Mouse (Mus musculus) hindbrain, embryonic 10.5 days (tissue): ENCODE results near the gene Gm20821. TPM values are rescaled to one million over a fixed set of nuclear protein-coding genes. Genes with fewer than 3 reads are reported as not detected.
"Not testable (repeated sequence)": the region's sequence is repeated elsewhere in the genome, so short reads cannot be mapped to it uniquely, and the experiment has no call there.

Source experiments
- DNase-seq: peaks from one replicate; pipeline ENCODE4 v3.0.0-alpha.2; 2017; ENCODE audit warnings: low spot score
- H3K27ac ChIP-seq: fragments of 300-500 bp; sonication (generic); 2 replicates; pipeline ENCODE4 v1.5.1; 2016; ENCODE audit warnings: mild to moderate bottlenecking, moderate library complexity
- H3K27me3 ChIP-seq: fragments of 300-500 bp; sonication (generic); 2 replicates; pipeline ENCODE4 v1.6.1; 2016; ENCODE audit warnings: mild to moderate bottlenecking; ENCODE audit not compliant: poor library complexity, insufficient read depth, severe bottlenecking
- H3K36me3 ChIP-seq: fragments of 300-500 bp; sonication (generic); 2 replicates; pipeline ENCODE4 v1.6.1; 2016; ENCODE audit warnings: mild to moderate bottlenecking, moderate library complexity
- H3K4me1 ChIP-seq: fragments of 300-500 bp; sonication (generic); replicated peaks from 2 replicates; pipeline ENCODE4 v1.6.1; 2016; ENCODE audit warnings: mild to moderate bottlenecking
- H3K4me3 ChIP-seq: fragments of 300-500 bp; sonication (generic); 2 replicates; pipeline ENCODE4 v1.5.1; 2016; ENCODE audit warnings: mild to moderate bottlenecking, moderate library complexity
- H3K9me3 ChIP-seq: fragments of 300-500 bp; sonication (generic); 2 replicates; pipeline ENCODE4 v1.6.1; 2016; ENCODE audit warnings: mild to moderate bottlenecking, moderate library complexity
- WGBS: fragments of 180-500 bp; shearing (Covaris S2); methylation state at CpG from one replicate; pipeline ENCODE4 v1.1.7; 2016; 5-methylcytosine and 5-hydroxymethylcytosine counted together
- polyA plus RNA-seq: library from polyadenylated mRNA; unstranded; fragments of >200 nt; fragmentation: Nextera tagmentation; extraction: Ambion mirVana; gene quantifications from 2 replicates; pipeline ENCODE4 v1.2.1, GENCODE M21; 2016

Gm20821 gene
- not detected in 2 replicates for polyA plus RNA-seq

DNA sequence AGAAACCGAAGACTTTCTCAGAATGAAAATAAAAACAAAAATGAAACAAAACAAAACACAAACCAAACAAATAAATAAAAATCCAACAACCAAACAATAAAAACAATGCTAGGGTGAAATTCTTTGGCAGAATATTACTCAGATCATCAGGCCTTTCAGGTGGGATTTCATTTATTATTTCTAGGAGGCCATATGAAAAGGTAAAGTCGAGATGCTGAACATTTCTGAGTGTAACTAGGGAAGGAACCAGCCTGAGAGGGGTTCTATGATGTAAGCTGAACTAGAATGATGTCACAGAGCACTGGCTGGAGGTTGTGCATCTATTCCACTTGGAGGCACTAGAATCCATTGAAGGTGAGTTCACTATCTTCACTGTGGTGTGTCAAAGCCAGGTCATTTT, at the start of gene Gm20821:
TSS of gene Gm20821 (plus strand) at position 301 of the 400 bp plus-strand sequence.
- H3K27ac ChIP-seq, H3K36me3 ChIP-seq, H3K9me3 ChIP-seq, DNase-seq, H3K27me3 ChIP-seq, H3K4me1 ChIP-seq, H3K4me3 ChIP-seq: not testable (repeated sequence)
- 54% methylated on average over 2 of the region's 2 CpGs for WGBS
